Mouse (Mus musculus) lung, embryonic 15.5 days (tissue): ENCODE measurements at regions not wholly inside any gene's neighbourhood (a gene's known extent, or its start where the extent isn't known, plus 50 kb on each side); places are given as distances from the start of the nearest gene placed in this dataset.

Source experiments
- ATAC-seq: fragments of 200-750 bp; cut with Nextera tagmentation; 2 replicates; pipeline ENCODE4 v1.8.0; 2017; ENCODE audit warnings: moderate number of reproducible peaks, borderline replicate concordance; ENCODE audit not compliant: low FRiP score, low TSS enrichment; ENCODE audit errors: extremely low read depth
- H3K27ac ChIP-seq: fragments of 300-500 bp; sonication (generic); 2 replicates; pipeline ENCODE4 v1.5.1; 2015; ENCODE audit warnings: moderate library complexity, mild to moderate bottlenecking, inconsistent platforms
- H3K27me3 ChIP-seq: fragments of 300-500 bp; sonication (generic); 2 replicates; pipeline ENCODE4 v1.6.1; 2015; ENCODE audit warnings: inconsistent platforms
- H3K36me3 ChIP-seq: fragments of 300-500 bp; sonication (generic); 2 replicates; pipeline ENCODE4 v1.6.1; 2015; ENCODE audit warnings: inconsistent platforms
- H3K4me1 ChIP-seq: fragments of 300-500 bp; sonication (generic); 2 replicates; pipeline ENCODE4 v1.6.1; 2015; ENCODE audit warnings: inconsistent platforms
- H3K4me2 ChIP-seq: fragments of 300-500 bp; sonication (generic); 2 replicates; pipeline ENCODE4 v1.6.1; 2015; ENCODE audit warnings: inconsistent platforms, mild to moderate bottlenecking, moderate library complexity
- H3K4me3 ChIP-seq: fragments of 300-500 bp; sonication (generic); 2 replicates; pipeline ENCODE4 v1.5.1; 2015; ENCODE audit warnings: mild to moderate bottlenecking, inconsistent platforms
- H3K9ac ChIP-seq: fragments of 300-500 bp; sonication (generic); 2 replicates; pipeline ENCODE4 v1.6.1; 2015; ENCODE audit warnings: inconsistent platforms
- H3K9me3 ChIP-seq: fragments of 300-500 bp; sonication (generic); 2 replicates; pipeline ENCODE4 v1.6.1; 2016; ENCODE audit warnings: inconsistent platforms
- WGBS: fragments of 180-500 bp; shearing (Covaris S2); methylation state at CpG from one replicate; pipeline ENCODE4 v1.1.7; 2015; 5-methylcytosine and 5-hydroxymethylcytosine counted together

DNA sequence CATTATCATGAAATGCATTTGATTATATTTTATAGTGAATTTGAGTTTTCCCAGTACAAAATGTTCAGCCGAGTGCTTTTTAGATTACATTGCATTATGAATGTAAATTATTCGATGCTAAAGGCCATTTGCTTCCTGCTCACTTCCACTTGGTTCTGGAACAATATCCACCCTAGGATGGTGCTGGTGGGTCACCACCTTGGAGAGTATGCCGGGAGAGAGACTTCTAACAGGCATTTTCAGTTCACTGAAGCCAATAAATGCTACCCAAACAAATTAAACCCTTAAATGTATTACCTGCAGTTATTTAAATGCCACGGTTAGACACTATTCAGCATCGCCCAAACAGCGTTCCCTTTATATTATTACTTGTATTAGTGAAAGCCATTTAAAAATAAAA, 159.6 kb downstream of the 1190002N15Rik start:
- Histone ChIP-seq H3K4me2 (no peak overlapping the region), H3K4me1 (peaks cover 4% of the 10 kb centered on the region; the same call in 1 of the 2 replicates), H3K36me3 (no peaks in the 10 kb centered on the region), H3K27me3 (no peaks in the 10 kb centered on the region), H3K4me3 (no peak overlapping the region), H3K27ac (no peak overlapping the region), H3K9me3 (no peaks in the 10 kb centered on the region), H3K9ac (no peak overlapping the region)
- no peak for ATAC-seq
- WGBS: 72% methylated on average over 6 of the region's 6 CpGs

DNA sequence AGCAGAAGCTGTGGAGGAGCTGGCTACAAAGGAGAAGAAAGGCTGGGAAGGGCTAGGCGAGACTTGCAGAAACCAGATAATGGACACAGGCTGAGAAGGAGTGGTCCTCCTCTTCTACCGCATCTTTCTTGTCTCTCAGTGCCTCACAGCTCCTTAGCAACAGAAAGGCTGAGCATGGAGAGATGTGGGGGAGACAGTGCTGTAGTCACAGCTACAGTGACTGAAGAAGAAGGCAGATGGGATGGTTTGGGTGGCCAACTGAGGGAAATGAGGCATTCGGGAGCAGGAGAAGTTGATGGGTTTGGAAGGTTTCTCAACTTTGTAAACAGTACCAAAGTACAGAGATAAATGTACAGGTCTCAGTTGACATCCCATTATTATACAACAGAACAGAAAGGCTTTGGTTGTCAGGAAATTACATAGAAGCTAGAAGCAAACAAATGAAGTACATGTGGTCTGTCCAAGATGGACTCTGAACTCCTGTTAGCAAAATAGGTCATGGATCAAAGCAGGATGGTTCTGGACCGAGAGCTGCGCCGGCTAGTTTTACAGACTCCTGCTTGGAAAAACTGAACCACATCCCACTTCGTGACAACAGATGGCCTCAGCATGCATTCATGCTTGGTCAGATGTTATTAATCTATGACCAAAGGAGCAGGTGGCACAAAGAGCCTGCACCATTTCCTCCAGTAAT, 160.4 kb downstream of the 1190002N15Rik start:
- 70% methylated on average over 7 of the region's 7 CpGs for WGBS
- Histone ChIP-seq H3K9ac (no peak overlapping the region), H3K4me2 (no peak overlapping the region), H3K27ac (no peak overlapping the region), H3K4me3 (no peak overlapping the region), H3K27me3 (no peaks in the 10 kb centered on the region), H3K36me3 (no peaks in the 10 kb centered on the region), H3K4me1 (peaks cover 4% of the 10 kb centered on the region; the same call in 1 of the 2 replicates), H3K9me3 (no peaks in the 10 kb centered on the region)
- no peak for ATAC-seq

DNA sequence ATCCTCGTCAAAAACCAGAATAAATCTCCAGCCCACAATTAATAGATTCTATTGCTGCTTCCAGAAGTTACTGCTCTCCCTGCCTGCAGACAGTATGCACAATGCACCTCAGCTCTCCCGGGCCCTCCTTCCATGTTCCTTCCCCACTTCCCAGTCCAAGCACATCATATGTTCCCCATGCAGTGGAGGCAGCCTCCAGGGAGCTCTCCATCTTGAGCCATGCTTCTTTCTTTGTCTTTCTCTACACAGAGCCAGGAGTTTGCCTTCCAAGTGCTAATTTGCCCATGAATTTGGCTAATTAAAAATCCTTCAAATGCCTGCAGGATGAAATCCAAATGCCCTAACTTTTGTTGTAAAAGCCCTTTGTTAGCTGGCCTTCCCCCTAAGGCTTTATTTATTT, 166.9 kb downstream of the 1190002N15Rik start:
- no peak overlapping the region for H3K9ac ChIP-seq
- H3K4me3 ChIP-seq: no peak overlapping the region
- no peaks in the 10 kb centered on the region for H3K27me3 ChIP-seq
- H3K27ac ChIP-seq: no peak overlapping the region
- no peaks in the 10 kb centered on the region for H3K4me1 ChIP-seq
- H3K9me3 ChIP-seq: no peaks in the 10 kb centered on the region
- 72% methylated on average over 2 of the region's 2 CpGs for WGBS
- no peak for ATAC-seq
- H3K4me2 ChIP-seq: no peak overlapping the region
- no peaks in the 10 kb centered on the region for H3K36me3 ChIP-seq

GRCm38 (mm10) chr9:94368231-94368936, 169.5 kb downstream of the 1190002N15Rik start:
- no peak overlapping the region for H3K9ac ChIP-seq
- no peak overlapping the region for H3K27ac ChIP-seq
- no peaks in the 10 kb centered on the region for H3K27me3 ChIP-seq
- no peaks in the 10 kb centered on the region for H3K36me3 ChIP-seq
- WGBS: 77% methylated on average over 7 of the region's 7 CpGs
- H3K9me3 ChIP-seq: no peaks in the 10 kb centered on the region
- ATAC-seq: no peak
- H3K4me1 ChIP-seq: no peaks in the 10 kb centered on the region
- no peak overlapping the region for H3K4me2 ChIP-seq
- H3K4me3 ChIP-seq: no peak overlapping the region

DNA sequence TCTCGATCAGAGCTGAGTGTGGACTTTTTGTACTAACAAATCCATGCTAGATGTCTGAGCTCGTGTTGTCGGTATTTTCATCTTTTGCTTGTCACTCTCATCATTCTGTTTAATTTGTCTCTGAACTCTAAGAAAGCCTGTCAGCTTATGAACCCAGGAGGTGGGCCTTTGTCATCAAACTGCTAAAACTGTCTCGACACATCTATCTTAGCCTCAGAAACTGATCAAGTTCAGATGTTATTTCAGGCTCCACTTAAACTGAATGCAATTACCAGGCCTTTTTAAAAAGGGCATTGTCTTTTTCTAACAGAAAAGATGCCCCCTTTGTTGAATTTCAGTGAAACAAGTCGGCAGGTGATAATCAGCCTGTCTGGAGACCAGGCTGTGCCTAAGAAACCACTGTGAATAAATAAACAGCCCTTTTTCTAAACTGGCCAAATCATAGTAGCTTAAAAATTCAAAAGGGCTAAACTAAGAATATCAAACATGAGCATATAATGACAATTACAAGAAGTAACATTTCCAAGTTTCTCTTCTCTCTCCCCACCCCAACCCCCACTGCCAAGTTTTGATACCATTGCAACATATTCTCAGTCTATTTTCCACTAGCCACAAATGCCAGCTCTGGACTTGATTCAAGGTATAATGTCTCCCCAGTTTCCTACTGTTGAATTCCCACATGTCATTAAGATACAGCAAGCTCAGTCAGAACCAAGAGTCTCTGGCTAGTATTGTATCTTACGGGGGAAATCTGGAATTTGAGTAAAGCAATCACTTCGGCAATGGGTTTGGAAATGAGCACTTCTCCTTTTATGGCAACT, 175.8 kb downstream of the 1190002N15Rik start:
- no peak overlapping the region for H3K4me3 ChIP-seq
- no peak overlapping the region for H3K4me2 ChIP-seq
- H3K27ac ChIP-seq: no peak overlapping the region
- no peak overlapping the region for H3K9ac ChIP-seq
- H3K4me1 ChIP-seq: no peaks in the 10 kb centered on the region
- no peak for ATAC-seq
- H3K36me3 ChIP-seq: no peaks in the 10 kb centered on the region
- H3K9me3 ChIP-seq: no peaks in the 10 kb centered on the region
- H3K27me3 ChIP-seq: no peaks in the 10 kb centered on the region
- 53% methylated on average over 7 of the region's 7 CpGs for WGBS

- Histone ChIP-seq H3K9ac (no peak overlapping the region), H3K4me3 (no peak overlapping the region), H3K4me1 (no peaks in the 10 kb centered on the region), H3K4me2 (no peak overlapping the region), H3K36me3 (no peaks in the 10 kb centered on the region), H3K27ac (no peak overlapping the region), H3K9me3 (no peaks in the 10 kb centered on the region), H3K27me3 (no peaks in the 10 kb centered on the region)
- 74% methylated on average over 2 of the region's 2 CpGs for WGBS
- no peak for ATAC-seq
These were observed 176.9 kb downstream of the 1190002N15Rik start for GRCm38 (mm10) chr9:94361011-94361410.

- H3K9ac ChIP-seq: no peak overlapping the region
- no peak overlapping the region for H3K4me2 ChIP-seq
- ATAC-seq: no peak
- no peak overlapping the region for H3K27ac ChIP-seq
- H3K9me3 ChIP-seq: no peaks in the 10 kb centered on the region
- no peaks in the 10 kb centered on the region for H3K27me3 ChIP-seq
- no peak overlapping the region for H3K4me3 ChIP-seq
- 56% methylated on average over 2 of the region's 2 CpGs for WGBS
- H3K36me3 ChIP-seq: no peaks in the 10 kb centered on the region
- H3K4me1 ChIP-seq: no peaks in the 10 kb centered on the region
These were observed 179.7 kb downstream of the 1190002N15Rik start for GRCm38 (mm10) chr9:94358150-94358549.

GRCm38 (mm10) chr9:94342011-94342410, 195.9 kb downstream of the 1190002N15Rik start:
- 84% methylated on average over 4 of the region's 4 CpGs for WGBS
- no peak overlapping the region for H3K27ac ChIP-seq
- no peaks in the 10 kb centered on the region for H3K9me3 ChIP-seq
- no peaks in the 10 kb centered on the region for H3K27me3 ChIP-seq
- no peak for ATAC-seq
- H3K4me2 ChIP-seq: no peak overlapping the region
- no peaks in the 10 kb centered on the region for H3K36me3 ChIP-seq
- H3K4me1 ChIP-seq: no peaks in the 10 kb centered on the region
- H3K9ac ChIP-seq: no peak overlapping the region
- H3K4me3 ChIP-seq: no peak overlapping the region

DNA sequence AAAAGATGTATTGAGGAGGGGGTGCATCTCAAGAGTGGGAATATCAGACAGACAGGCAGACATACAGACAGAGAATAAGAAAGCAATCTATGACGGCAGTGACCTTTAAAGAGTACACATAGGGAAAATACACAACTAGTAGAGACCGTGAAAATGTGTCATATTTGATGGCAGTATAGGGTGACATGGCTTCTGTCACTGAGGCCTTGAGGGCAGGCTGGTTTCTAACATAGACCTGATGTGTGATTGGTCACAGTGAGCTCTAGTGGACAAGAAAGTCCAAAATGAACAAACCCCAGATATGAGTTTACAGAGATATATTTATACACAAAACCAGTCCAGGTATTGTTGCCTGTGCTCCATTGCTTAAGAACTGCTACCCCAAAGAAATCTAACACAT, 196.3 kb downstream of the 1190002N15Rik start:
- Histone ChIP-seq H3K9ac (no peak overlapping the region), H3K27me3 (no peaks in the 10 kb centered on the region), H3K9me3 (no peaks in the 10 kb centered on the region), H3K27ac (no peak overlapping the region), H3K4me1 (no peaks in the 10 kb centered on the region), H3K36me3 (no peaks in the 10 kb centered on the region), H3K4me3 (no peak overlapping the region), H3K4me2 (no peak overlapping the region)
- no peak for ATAC-seq
- WGBS: 88% methylated on average over 2 of the region's 2 CpGs

DNA sequence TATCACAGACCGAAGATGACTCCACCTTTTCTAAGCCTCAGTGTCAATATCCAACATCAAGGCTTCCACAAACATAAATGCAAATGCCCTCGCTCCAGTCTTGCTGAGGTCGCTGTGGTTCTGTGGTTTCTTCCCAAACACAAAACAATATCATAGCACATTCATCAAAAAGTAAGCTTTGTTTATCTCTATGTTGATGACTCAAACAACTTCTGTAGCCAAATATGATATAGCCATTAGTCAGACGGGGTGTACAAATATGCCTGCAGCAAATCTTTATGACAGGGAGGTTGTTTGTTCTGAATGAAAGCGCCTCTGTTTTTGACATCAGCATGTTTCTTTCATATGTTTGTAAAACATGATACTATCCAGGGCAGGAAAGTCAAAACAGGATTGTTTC, 204.4 kb downstream of the 1190002N15Rik start:
- Histone ChIP-seq H3K4me1 (no peaks in the 10 kb centered on the region), H3K27me3 (no peaks in the 10 kb centered on the region), H3K36me3 (no peaks in the 10 kb centered on the region), H3K4me3 (no peak overlapping the region), H3K27ac (no peak overlapping the region), H3K9me3 (no peaks in the 10 kb centered on the region), H3K4me2 (no peak overlapping the region), H3K9ac (no peak overlapping the region)
- WGBS: 55% methylated on average over 5 of the region's 5 CpGs
- no peak for ATAC-seq

DNA sequence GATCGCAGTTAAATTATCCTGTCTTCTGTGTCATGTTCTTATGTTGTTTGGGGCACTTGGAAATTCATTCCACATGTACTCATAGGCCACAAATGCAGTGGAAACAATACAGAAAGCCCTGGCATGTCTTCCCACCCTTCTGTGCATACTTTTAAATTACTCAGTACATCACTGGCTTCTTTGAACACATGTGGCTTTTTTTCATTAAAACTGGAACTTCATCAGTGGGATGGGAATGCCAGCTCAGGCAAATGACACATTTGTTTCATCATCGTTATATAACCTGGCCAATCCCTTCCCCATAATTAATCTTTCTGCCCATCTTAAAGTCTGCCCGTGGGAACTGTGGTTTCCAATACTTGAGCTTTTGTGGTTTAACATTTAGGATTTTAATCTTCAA, 214.9 kb downstream of the 1190002N15Rik start:
- no peaks in the 10 kb centered on the region for H3K4me1 ChIP-seq
- no peak overlapping the region for H3K27ac ChIP-seq
- no peak for ATAC-seq
- H3K36me3 ChIP-seq: no peaks in the 10 kb centered on the region
- no peak overlapping the region for H3K4me3 ChIP-seq
- H3K9me3 ChIP-seq: no peaks in the 10 kb centered on the region
- 77% methylated on average over 3 of the region's 3 CpGs for WGBS
- no peaks in the 10 kb centered on the region for H3K27me3 ChIP-seq
- no peak overlapping the region for H3K4me2 ChIP-seq
- no peak overlapping the region for H3K9ac ChIP-seq

DNA sequence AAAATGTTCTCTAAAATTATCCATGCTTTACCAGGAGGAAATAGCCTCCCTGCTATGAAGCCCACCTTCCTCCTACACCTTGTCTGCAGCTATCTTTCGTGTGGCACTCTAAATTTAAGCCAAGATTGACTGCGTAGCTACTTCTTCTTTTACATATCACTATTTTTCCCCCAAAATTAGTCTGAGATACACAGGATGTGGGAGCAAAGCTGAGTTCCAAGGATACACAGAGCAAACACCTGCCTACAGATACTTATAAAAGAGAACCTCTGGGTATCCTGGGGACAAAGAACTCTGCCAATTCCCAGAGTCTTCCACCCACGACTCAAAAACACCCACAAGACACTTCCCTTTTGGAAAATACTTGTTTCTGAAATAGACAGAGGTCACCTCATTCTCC, 235.3 kb downstream of the 1190002N15Rik start:
- no peak overlapping the region for H3K4me2 ChIP-seq
- no peak overlapping the region for H3K4me3 ChIP-seq
- no peak overlapping the region for H3K27ac ChIP-seq
- no peaks in the 10 kb centered on the region for H3K27me3 ChIP-seq
- H3K36me3 ChIP-seq: no peaks in the 10 kb centered on the region
- no peak for ATAC-seq
- H3K9me3 ChIP-seq: no peaks in the 10 kb centered on the region
- H3K4me1 ChIP-seq: no peaks in the 10 kb centered on the region
- no peak overlapping the region for H3K9ac ChIP-seq
- 63% methylated on average over 3 of the region's 3 CpGs for WGBS
